Mouse (Mus musculus) testis, adult 2 months (tissue): ENCODE data around the gene Shkbp1. TPM values are rescaled to one million over a fixed set of nuclear protein-coding genes. Genes with fewer than 3 reads are reported as not detected.

Source experiments
- H3K27ac ChIP-seq: fragments of 200-500 bp; 2 replicates; pipeline ENCODE4 v1.5.1; 2012; ENCODE audit warnings: low read depth, low read length; ENCODE audit not compliant: control insufficient read depth, insufficient read depth
- H3K27me3 ChIP-seq: fragments of 200-500 bp; 2 replicates; pipeline ENCODE4 v1.6.1; 2012; ENCODE audit warnings: mild to moderate bottlenecking, low read length, moderate library complexity; ENCODE audit not compliant: control insufficient read depth, insufficient read depth
- H3K36me3 ChIP-seq: fragments of 200-500 bp; 2 replicates; pipeline ENCODE4 v1.6.1; 2012; ENCODE audit warnings: mild to moderate bottlenecking, low read length; ENCODE audit not compliant: control insufficient read depth, insufficient read depth
- H3K4me1 ChIP-seq: fragments of 200-500 bp; 2 replicates; pipeline ENCODE4 v1.6.1; 2012; ENCODE audit warnings: low read length; ENCODE audit not compliant: control insufficient read depth, insufficient read depth
- H3K4me3 ChIP-seq: fragments of 200-500 bp; 2 replicates; pipeline ENCODE4 v1.5.1; 2012; ENCODE audit warnings: low read depth, mild to moderate bottlenecking, low read length, moderate library complexity, mixed read lengths; ENCODE audit not compliant: control insufficient read depth
- CTCF ChIP-seq: fragments of 200-500 bp; IDR thresholded peaks from 2 replicates; pipeline ENCODE4 v1.5.1; 2012; ENCODE audit warnings: low read depth, mild to moderate bottlenecking, inconsistent platforms, low read length, moderate library complexity; ENCODE audit not compliant: control insufficient read depth, insufficient read depth, insufficient replicate concordance
- POLR2A ChIP-seq: fragments of 200-500 bp; IDR thresholded peaks from 2 replicates; pipeline ENCODE4 v1.6.1; 2012; ENCODE audit warnings: low read depth, mild to moderate bottlenecking, inconsistent platforms, low read length, moderate library complexity; ENCODE audit not compliant: control insufficient read depth
- polyA plus RNA-seq: library from polyadenylated mRNA; depleted of rRNA; stranded (reverse); fragments of >200 nt; gene quantifications from 2 replicates; pipeline ENCODE4 v1.2.3, GENCODE M21; 2012

Shkbp1 gene
- polyA plus RNA-seq, 1 experiment, result 22.4 TPM

DNA sequence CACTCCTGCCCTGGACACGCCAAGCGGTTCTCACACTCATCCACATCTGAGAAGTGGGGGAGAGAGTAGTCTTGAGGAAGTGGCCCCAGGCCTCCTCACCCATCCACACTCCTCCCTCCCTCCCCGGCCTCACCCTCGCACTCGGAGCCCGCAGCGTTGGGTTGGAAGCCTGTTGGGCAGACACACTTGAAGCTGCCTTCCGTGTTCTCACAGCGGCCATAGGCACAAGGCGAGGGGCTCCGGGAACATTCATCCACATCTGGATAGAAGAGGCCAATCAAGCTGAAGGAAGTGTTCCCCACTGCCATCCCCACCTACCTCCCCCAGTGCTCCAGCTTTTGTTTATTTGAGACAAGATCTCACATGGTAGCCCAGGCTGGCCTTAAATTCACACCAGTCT is 31.7 kb downstream of the Shkbp1 start:
- Histone ChIP-seq H3K27me3 (peaks cover 4% of the 10 kb centered on the region; the same call in 1 of the 2 replicates), H3K36me3 (no peaks in the 10 kb centered on the region), H3K4me1 (peaks cover 17% of the 10 kb centered on the region), H3K4me3 (no peak overlapping the region), H3K27ac (no peak overlapping the region)
- TF ChIP-seq CTCF (no peak), POLR2A (no peak)

- no peak for TF ChIP-seq POLR2A
- no peak for TF ChIP-seq CTCF
- H3K36me3 ChIP-seq, result no peaks in the 10 kb centered on the region
- H3K27ac ChIP-seq, result no peak overlapping the region
- peaks cover 4% of the 10 kb centered on the region; the same call in 1 of the 2 replicates for H3K27me3 ChIP-seq
- H3K4me3 ChIP-seq, result no peak overlapping the region
- peaks cover 14% of the 10 kb centered on the region for H3K4me1 ChIP-seq
Measured at GRCm38 (mm10) chr7:27323001-27323400, 32.8 kb downstream of the Shkbp1 start.

GRCm38 (mm10) chr7:27322291-27322690 is 33.5 kb downstream of the Shkbp1 start:
- no peak for TF ChIP-seq POLR2A
- H3K36me3 ChIP-seq, result no peaks in the 10 kb centered on the region
- peaks cover 4% of the 10 kb centered on the region; the same call in 1 of the 2 replicates for H3K27me3 ChIP-seq

GRCm38 (mm10) chr7:27319411-27319810 is 36.4 kb downstream of the Shkbp1 start:
- Histone ChIP-seq H3K36me3 (no peaks in the 10 kb centered on the region), H3K4me1 (peaks cover 2% of the 10 kb centered on the region)
- TF ChIP-seq CTCF, result no peak
- no peak for TF ChIP-seq POLR2A

More at GRCm38 (mm10) chr7:27322291-27322690, 33.5 kb downstream of the Shkbp1 start:
- Histone ChIP-seq H3K27ac (no peak overlapping the region), H3K4me3 (no peak overlapping the region), H3K4me1 (peaks cover 14% of the 10 kb centered on the region)

DNA sequence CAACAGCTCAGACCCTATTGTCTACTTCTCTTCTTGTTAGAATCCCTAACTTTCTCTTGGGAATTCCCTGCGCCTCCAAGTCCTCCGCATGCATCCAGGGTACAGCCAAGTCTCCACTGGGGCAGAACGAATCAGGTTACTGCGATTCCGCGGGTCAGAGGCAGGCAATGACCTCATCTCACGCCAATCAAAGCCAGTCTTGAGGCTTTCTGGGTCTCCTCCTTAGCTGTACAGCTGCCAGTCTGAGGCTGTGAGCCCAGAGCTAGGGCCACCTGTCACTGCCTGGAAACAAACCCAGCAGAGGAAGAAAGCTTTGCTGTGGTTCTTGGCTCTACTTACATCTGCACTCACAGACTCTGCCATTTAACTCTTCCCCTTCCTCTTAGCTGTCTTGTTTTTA is 39.9 kb downstream of the Shkbp1 start:
- H3K27ac ChIP-seq, result no peak overlapping the region
- no peaks in the 10 kb centered on the region for H3K27me3 ChIP-seq
- peaks cover 7% of the 10 kb centered on the region for H3K4me1 ChIP-seq
- no peak overlapping the region for H3K4me3 ChIP-seq
- no peak for TF ChIP-seq POLR2A
- no peaks in the 10 kb centered on the region for H3K36me3 ChIP-seq

More at GRCm38 (mm10) chr7:27319411-27319810, 36.4 kb downstream of the Shkbp1 start:
- Histone ChIP-seq H3K27me3 (no peaks in the 10 kb centered on the region), H3K4me3 (no peak overlapping the region), H3K27ac (no peak overlapping the region)

DNA sequence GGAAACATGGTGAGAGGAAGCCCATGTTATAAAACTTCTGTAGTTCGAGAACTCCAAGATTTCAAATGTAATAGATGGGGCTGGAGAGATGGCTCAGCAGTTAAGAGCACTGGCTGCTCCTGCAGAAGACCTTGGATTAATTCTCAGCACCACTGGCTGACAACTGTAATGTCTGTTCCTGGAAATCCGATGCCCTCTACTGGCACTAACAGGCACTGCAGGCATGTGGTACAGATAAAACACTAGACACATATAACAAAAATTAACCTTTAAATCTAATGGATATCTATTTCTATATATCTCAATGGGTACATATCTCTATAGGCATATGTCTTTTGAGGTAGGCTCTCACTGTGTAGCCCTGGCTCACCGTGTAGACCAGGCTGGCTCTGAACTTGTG is 41.4 kb downstream of the Shkbp1 start:
- TF ChIP-seq POLR2A (no peak), CTCF (peak; percentile 34; the same call in 1 of the 2 replicates)
- Histone ChIP-seq H3K27ac (no peak overlapping the region), H3K4me1 (peaks cover 15% of the 10 kb centered on the region)

DNA sequence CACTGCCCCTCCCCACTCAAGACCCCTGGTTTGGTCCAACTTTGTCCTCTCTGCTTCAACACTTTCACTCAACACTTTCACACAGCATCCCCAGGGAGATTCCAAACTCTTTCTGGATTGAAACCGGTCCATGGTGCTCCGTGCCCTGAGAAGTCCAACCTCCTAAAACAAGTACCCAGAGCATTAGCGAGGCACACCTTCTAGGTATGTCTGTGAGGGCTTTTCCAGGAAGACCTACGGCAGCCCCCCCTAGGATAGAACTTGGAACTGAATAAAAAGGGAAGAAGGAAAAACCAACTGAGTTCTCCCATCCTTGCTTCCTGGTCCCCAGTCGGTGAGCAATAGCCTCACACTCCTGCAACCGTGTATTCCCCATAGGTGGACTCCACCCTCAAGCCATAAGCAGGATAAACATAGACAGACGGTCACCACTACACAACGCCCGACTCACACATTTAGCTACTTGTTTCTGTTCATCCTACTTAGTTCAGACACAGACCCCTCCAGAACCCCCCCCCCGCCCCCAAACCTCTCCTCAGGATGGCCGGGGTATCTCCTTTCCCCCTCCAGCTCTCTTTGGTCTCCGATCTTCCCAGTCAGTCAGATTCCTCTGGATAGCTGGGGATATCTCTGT is 44.1 kb downstream of the Shkbp1 start:
- no peaks in the 10 kb centered on the region for H3K36me3 ChIP-seq
- peaks cover 19% of the 10 kb centered on the region for H3K4me1 ChIP-seq
- no peaks in the 10 kb centered on the region for H3K27me3 ChIP-seq
- no peak overlapping the region for H3K4me3 ChIP-seq
- H3K27ac ChIP-seq, result no peak overlapping the region
- no peak for TF ChIP-seq CTCF
- TF ChIP-seq POLR2A, result no peak

More for the DNA sequence above, 41.4 kb downstream of the Shkbp1 start:
- Histone ChIP-seq H3K36me3 (no peaks in the 10 kb centered on the region), H3K4me3 (no peak overlapping the region), H3K27me3 (no peaks in the 10 kb centered on the region)

- Histone ChIP-seq H3K4me3 (peak overlapping the region; percentile 6), H3K27ac (no peak overlapping the region), H3K4me1 (peaks cover 23% of the 10 kb centered on the region), H3K27me3 (no peaks in the 10 kb centered on the region), H3K36me3 (no peaks in the 10 kb centered on the region)
- no peak for TF ChIP-seq CTCF
- TF ChIP-seq POLR2A, result no peak
Measured at GRCm38 (mm10) chr7:27310996-27311535, 44.8 kb downstream of the Shkbp1 start.
